Comparison of ENCODE assay signal across 24 mouse cellular contexts in the genomic region with DNA sequence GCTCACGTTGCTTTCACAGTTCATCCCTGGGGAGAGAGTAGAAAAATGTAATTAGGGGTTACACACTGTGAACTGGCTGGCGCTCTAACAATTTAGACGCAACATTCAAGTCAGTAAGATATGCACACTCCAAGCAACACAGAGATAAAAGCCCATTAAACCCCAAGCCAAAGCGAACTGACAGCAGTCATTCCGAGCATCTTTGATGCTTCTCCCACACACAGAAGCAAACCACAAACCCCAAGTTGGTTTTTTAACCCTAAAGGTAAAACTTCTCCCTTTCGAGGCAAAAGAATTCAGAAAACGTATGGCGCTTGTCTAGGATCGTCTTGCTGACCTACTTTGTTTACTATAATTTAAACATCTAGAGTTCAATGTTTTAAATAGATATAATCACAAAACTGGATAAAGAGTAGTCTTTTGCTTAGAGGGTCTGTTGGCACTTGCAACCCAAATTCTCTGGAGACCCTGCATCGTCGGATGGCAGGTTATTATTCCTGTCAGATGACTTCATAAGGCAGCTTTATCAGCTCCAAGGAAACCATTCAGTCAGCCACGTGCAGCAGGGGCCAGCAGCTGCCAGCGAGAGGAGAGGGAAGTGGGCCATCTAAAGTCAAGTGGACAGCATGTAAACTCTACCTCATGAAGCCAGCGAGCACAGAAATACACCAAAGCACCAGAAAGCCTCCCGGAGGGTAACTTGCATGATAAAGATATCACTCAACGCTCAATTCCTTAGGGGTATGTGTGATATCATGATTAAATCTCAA. TPM values are rescaled to one million over a fixed set of nuclear protein-coding genes. Genes with fewer than 3 reads are reported as not detected.
DNase-seq lines count a peak whose midpoint lies in the region; ATAC-seq and TF ChIP-seq lines count a peak whose summit lies in the region.
"Had no signal": no experiment of that assay in that cellular context is flagged by ENCODE, and none has a peak within 500 bp of the region (broad histone marks: within the 10 kb centered on the region; RNA-seq: fewer than 3 reads in every experiment).

No protein-coding gene starts in this region.

- H3K4me3 ChIP-seq in heart, postnatal 0 days (ENCODE audit: low read depth, low read length) = no peak overlapping the region
- no peak overlapping the region for H3K4me3 ChIP-seq in hindbrain, embryonic 16.5 days (ENCODE audit: low read length)
- H3K4me3 ChIP-seq: embryonic facial prominence, embryonic 10.5 days; forebrain, embryonic 15.5 days; heart, adult 2 months; intestine, embryonic 15.5 days; left cerebral cortex, adult 2 months; liver, embryonic 13.5 days; midbrain, embryonic 12.5 days had no signal

- intact Hi-C loops in heart, postnatal 25 days (cut with DNase I) = no loop called here

- H3K27me3 ChIP-seq in heart, postnatal 0 days (ENCODE audit: control insufficient read depth, insufficient read depth, low read length) = no peaks in the 10 kb centered on the region
- H3K27me3 ChIP-seq in hindbrain, embryonic 16.5 days (replicated peaks; ENCODE audit: control insufficient read depth, insufficient read depth, low read length) = no peaks in the 10 kb centered on the region
- H3K27me3 ChIP-seq: forebrain, embryonic 15.5 days; intestine, embryonic 15.5 days; liver, embryonic 13.5 days; midbrain, embryonic 12.5 days had no signal

- peak; percentile 67 for ATAC-seq in heart, postnatal 0 days (ENCODE audit: insufficient read depth, low read depth)
- ATAC-seq in hindbrain, embryonic 16.5 days = no peak
- ATAC-seq: forebrain, embryonic 15.5 days; intestine, embryonic 15.5 days had no signal

- peaks cover 35% of the 10 kb centered on the region for H3K4me1 ChIP-seq in heart, postnatal 0 days (ENCODE audit: control insufficient read depth, insufficient read depth)
- H3K4me1 ChIP-seq in hindbrain, embryonic 16.5 days (ENCODE audit: control insufficient read depth, insufficient read depth, low read depth, low read length) = no peaks in the 10 kb centered on the region
- H3K4me1 ChIP-seq: embryonic facial prominence, embryonic 10.5 days; forebrain, embryonic 15.5 days; intestine, embryonic 15.5 days; liver, embryonic 13.5 days; midbrain, embryonic 12.5 days had no signal

- 0 out of 2 replicates have a peak, but pooled peaks cover 18% of the 10 kb centered on the region for H3K36me3 ChIP-seq in heart, postnatal 0 days (replicated peaks; ENCODE audit: control insufficient read depth, insufficient read depth, low read length)
- peaks cover 16% of the 10 kb centered on the region for H3K36me3 ChIP-seq in hindbrain, embryonic 16.5 days (ENCODE audit: control insufficient read depth, insufficient read depth, low read length)
- H3K36me3 ChIP-seq: intestine, embryonic 15.5 days had no signal

- peak; percentile 81 for DNase-seq in heart, adult 11 months
- DNase-seq in heart, postnatal 25 days (ENCODE audit: low spot score) = no peak
- DNase-seq in heart, postnatal 0 days (ENCODE audit: low spot score) = peak; percentile 33
- no peak for DNase-seq in heart, adult 9 months (ENCODE audit: low spot score in 2 of 2)
- peak; percentile 23 for DNase-seq in thymus, postnatal 14 days
- DNase-seq in thymus, postnatal 36 days = no peak
- no peak for DNase-seq in adrenal gland, postnatal 4 days (ENCODE audit: low spot score in 2 of 2)
- DNase-seq: adrenal gland, postnatal 14 days; cerebellum, adult 11 months; cerebellum, postnatal 10 days; gastrocnemius, postnatal 14 days; kidney, adult 8-10 months; kidney, postnatal 10 days; liver, embryonic 13.5 days; lung, adult 2 months; lung, postnatal 14 days had no signal

- WGBS in heart, postnatal 0 days = 46% methylated on average over 16 of the region's 16 CpGs
- WGBS in hindbrain, embryonic 16.5 days = 75% methylated on average over 16 of the region's 16 CpGs

- H3K27ac ChIP-seq in heart, postnatal 0 days (ENCODE audit: low read depth) = no peak overlapping the region
- H3K27ac ChIP-seq in hindbrain, embryonic 16.5 days (ENCODE audit: low read depth, low read length) = no peak overlapping the region
- H3K27ac ChIP-seq: embryonic facial prominence, embryonic 10.5 days; forebrain, embryonic 15.5 days; heart, adult 2 months; hindbrain, embryonic 14.5 days; intestine, embryonic 15.5 days; left cerebral cortex, adult 2 months; liver, embryonic 13.5 days; midbrain, embryonic 12.5 days had no signal

- no peak for TF ChIP-seq CTCF in heart, postnatal 0 days (IDR thresholded peaks at IDR 0.05; ENCODE audit: low read depth)

- H3K9ac ChIP-seq in heart, postnatal 0 days (replicated peaks; ENCODE audit: low read depth, low read length) = no peak overlapping the region
- no peak overlapping the region for H3K9ac ChIP-seq in hindbrain, embryonic 16.5 days (ENCODE audit: low read depth, low read length)
- H3K9ac ChIP-seq: forebrain, embryonic 15.5 days; hindbrain, embryonic 14.5 days; intestine, embryonic 15.5 days; liver, embryonic 13.5 days; midbrain, embryonic 12.5 days had no signal

- H3K9me3 ChIP-seq in heart, postnatal 0 days (replicated peaks; ENCODE audit: control insufficient read depth, low read length) = no peaks in the 10 kb centered on the region
- no peaks in the 10 kb centered on the region for H3K9me3 ChIP-seq in hindbrain, embryonic 16.5 days (ENCODE audit: control insufficient read depth, low read length)
- H3K9me3 ChIP-seq: embryonic facial prominence, embryonic 10.5 days; forebrain, embryonic 15.5 days; intestine, embryonic 15.5 days; liver, embryonic 13.5 days; midbrain, embryonic 12.5 days had no signal

- TF ChIP-seq EP300 in heart, postnatal 0 days (IDR thresholded peaks at IDR 0.05; ENCODE audit: low read depth) = no peak

- H3K4me2 ChIP-seq in heart, postnatal 0 days (ENCODE audit: low read depth, low read length) = no peak overlapping the region
- H3K4me2 ChIP-seq in hindbrain, embryonic 16.5 days (ENCODE audit: low read length) = no peak overlapping the region
- H3K4me2 ChIP-seq: forebrain, embryonic 15.5 days; hindbrain, embryonic 14.5 days; intestine, embryonic 15.5 days; liver, embryonic 13.5 days; midbrain, embryonic 12.5 days had no signal

RNA-seq across cellular contexts. Expression of a gene that starts 36.2 kb away (rescaled TPM):
- 1 to 10 TPM; 4.5 to 6.2 TPM for total RNA-seq in heart, postnatal 25 days (2021)
- total RNA-seq in heart, postnatal 0 days (2014; rRNA removed; ENCODE audit: low replicate concordance) = 2.6 and 22.2 TPM in 2 replicates
- polyA plus RNA-seq in heart, postnatal 0 days (2015; fragmentation: Nextera tagmentation; extraction: Ambion mirVana) = 16.7 and 20.8 TPM in 2 replicates
- polyA plus RNA-seq in hindbrain, embryonic 16.5 days (2015; fragmentation: Nextera tagmentation; extraction: Ambion mirVana) = 30.3 and 30.5 TPM in 2 replicates
- 10 to 100 TPM; 16.2 to 16.3 TPM for total RNA-seq in adrenal gland, postnatal 4 days (2021)

RNA-seq across cellular contexts. Expression of a gene that starts 41.5 kb away (rescaled TPM):
- 1 to 10 TPM; 2.5 to 2.6 TPM for total RNA-seq in heart, postnatal 25 days (2021)
- 2.1 and 3.2 TPM in 2 replicates for total RNA-seq in heart, postnatal 0 days (2014; rRNA removed; ENCODE audit: low replicate concordance)
- 0.79 and 0.88 TPM in 2 replicates for polyA plus RNA-seq in heart, postnatal 0 days (2015; fragmentation: Nextera tagmentation; extraction: Ambion mirVana)
- 41.3 TPM in 2 replicates for polyA plus RNA-seq in hindbrain, embryonic 16.5 days (2015; fragmentation: Nextera tagmentation; extraction: Ambion mirVana)
- 10 to 100 TPM; 20.9 to 23.9 TPM for total RNA-seq in adrenal gland, postnatal 4 days (2021)

RNA-seq across cellular contexts. Expression of a gene that starts 49.8 kb away (rescaled TPM):
- 100 to 1,000 TPM in 1 of 2 experiments, 10 to 100 TPM in 1; 92.9 to 105 TPM for total RNA-seq in heart, postnatal 25 days (2021)
- total RNA-seq in heart, postnatal 0 days (2014; rRNA removed; ENCODE audit: low replicate concordance) = 59.7 and 63.4 TPM in 2 replicates
- polyA plus RNA-seq in heart, postnatal 0 days (2015; fragmentation: Nextera tagmentation; extraction: Ambion mirVana) = 130 and 135 TPM in 2 replicates
- polyA plus RNA-seq in hindbrain, embryonic 16.5 days (2015; fragmentation: Nextera tagmentation; extraction: Ambion mirVana) = 189 and 209 TPM in 2 replicates
- total RNA-seq in adrenal gland, postnatal 4 days (2021) = 10 to 100 TPM; 84.7 to 89.2 TPM

RNA-seq across cellular contexts. Expression of a gene that starts 49.9 kb away (rescaled TPM):
- total RNA-seq in heart, postnatal 25 days (2021) = 10 to 100 TPM; 11.5 to 13.9 TPM
- total RNA-seq in heart, postnatal 0 days (2014; rRNA removed; ENCODE audit: low replicate concordance) = 11.3 and 12.2 TPM in 2 replicates
- polyA plus RNA-seq in heart, postnatal 0 days (2015; fragmentation: Nextera tagmentation; extraction: Ambion mirVana) = 2.1 TPM in 2 replicates
- polyA plus RNA-seq in hindbrain, embryonic 16.5 days (2015; fragmentation: Nextera tagmentation; extraction: Ambion mirVana) = 7.6 and 9.2 TPM in 2 replicates
- 10 to 100 TPM; 63.5 to 65.9 TPM for total RNA-seq in adrenal gland, postnatal 4 days (2021)

Comparison
In these comparisons a context has a peak if more than half of its experiments do, and no peak if none do; other contexts are left out.
1. DNase-seq: peak in heart, adult 11 months (single experiment), heart, postnatal 0 days (single experiment) and thymus, postnatal 14 days (single experiment); none in heart, postnatal 25 days (single experiment), heart, adult 9 months (0 of 2), thymus, postnatal 36 days (0 of 2) and adrenal gland, postnatal 4 days (0 of 2).